In genomic region chr3:5776894-5777293, GRCm38 (mm10) we compare ENCODE assay signal across 17 mouse cellular contexts.
"Had no signal": no experiment of that assay in that cellular context is flagged by ENCODE, and none has a peak within 500 bp of the region (broad histone marks: within the 10 kb centered on the region; RNA-seq: fewer than 3 reads in every experiment).

No protein-coding gene starts in this region.

- H3K27me3 ChIP-seq: neural tube, embryonic 12.5 days; neural tube, embryonic 13.5 days; neural tube, embryonic 15.5 days; stomach, embryonic 15.5 days had no signal

- DNase-seq: retina, postnatal 1 day; right cerebral cortex, adult 18-20 months; right cerebral cortex, postnatal 14 days; right cerebral cortex, postnatal 25 days; right cerebral cortex, postnatal 4 days; spleen, adult 18-20 months; thymus, adult 18-20 months; thymus, adult 2 months; thymus, postnatal 14 days; thymus, postnatal 25 days; thymus, postnatal 36 days; thymus, postnatal 4 days had no signal

- H3K9me3 ChIP-seq: neural tube, embryonic 12.5 days; neural tube, embryonic 13.5 days; neural tube, embryonic 15.5 days; stomach, embryonic 15.5 days had no signal

- H3K36me3 ChIP-seq: neural tube, embryonic 12.5 days; neural tube, embryonic 13.5 days; neural tube, embryonic 15.5 days; stomach, embryonic 15.5 days had no signal

- H3K9ac ChIP-seq: neural tube, embryonic 12.5 days; neural tube, embryonic 13.5 days; neural tube, embryonic 15.5 days; stomach, embryonic 15.5 days had no signal

- H3K4me1 ChIP-seq: neural tube, embryonic 12.5 days; neural tube, embryonic 13.5 days; neural tube, embryonic 15.5 days; stomach, embryonic 15.5 days had no signal

- H3K27ac ChIP-seq: neural tube, embryonic 12.5 days; neural tube, embryonic 13.5 days; neural tube, embryonic 15.5 days; stomach, embryonic 15.5 days; stomach, postnatal 0 days had no signal

- H3K4me2 ChIP-seq: neural tube, embryonic 12.5 days; neural tube, embryonic 13.5 days; neural tube, embryonic 15.5 days; stomach, embryonic 15.5 days had no signal

- H3K4me3 ChIP-seq: neural tube, embryonic 12.5 days; neural tube, embryonic 13.5 days; neural tube, embryonic 15.5 days; stomach, embryonic 15.5 days had no signal
